In the genomic region with DNA sequence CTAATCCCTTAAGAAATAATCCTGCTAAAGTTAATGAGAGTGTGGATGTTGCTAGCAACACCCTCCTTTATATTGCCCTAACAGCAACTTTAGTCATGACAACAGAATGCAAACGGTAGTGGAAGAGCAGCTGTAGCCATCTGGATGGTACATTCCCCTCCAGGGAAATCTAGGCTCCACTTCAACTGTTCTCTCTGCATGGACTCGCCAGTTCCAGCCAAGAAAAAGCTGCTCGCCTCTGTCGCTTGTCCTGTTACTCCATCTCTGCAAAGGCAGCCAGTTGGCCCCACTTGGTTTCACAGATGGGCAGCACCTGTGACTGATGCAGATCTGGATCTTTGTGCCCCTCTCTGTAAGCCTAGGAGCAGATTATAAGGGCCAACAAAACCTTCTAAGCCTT, we compare ENCODE assay signal across 20 mouse cellular contexts. TPM values are rescaled to one million over a fixed set of nuclear protein-coding genes. Genes with fewer than 3 reads are reported as not detected.
DNase-seq lines count a peak whose midpoint lies in the region; ATAC-seq and TF ChIP-seq lines count a peak whose summit lies in the region.
"Had no signal": no experiment of that assay in that cellular context is flagged by ENCODE, and none has a peak within 500 bp of the region (broad histone marks: within the 10 kb centered on the region; RNA-seq: fewer than 3 reads in every experiment).

No protein-coding gene starts in this region.

- intact Hi-C loops in heart, postnatal 10 days (cut with DNase I), result no loop called here

- no peak overlapping the region for H3K4me2 ChIP-seq in heart, embryonic 12.5 days
- no peak overlapping the region for H3K4me2 ChIP-seq in lung, postnatal 0 days (replicated peaks; ENCODE audit: low read depth, low read length)

- H3K9ac ChIP-seq in heart, embryonic 12.5 days, result no peak overlapping the region
- H3K9ac ChIP-seq in lung, postnatal 0 days (replicated peaks; ENCODE audit: low read depth), result no peak overlapping the region
- H3K9ac ChIP-seq: liver, embryonic 14.5 days had no signal

- no peaks in the 10 kb centered on the region for H3K27me3 ChIP-seq in heart, embryonic 12.5 days (replicated peaks)
- no peaks in the 10 kb centered on the region for H3K27me3 ChIP-seq in lung, postnatal 0 days (replicated peaks; ENCODE audit: insufficient read depth, low read length)
- peaks cover 30% of the 10 kb centered on the region for H3K27me3 ChIP-seq in limb, embryonic 10.5 days (ENCODE audit: low read depth, poor library complexity, severe bottlenecking)

- peak; percentile 12 to 37 for DNase-seq in heart, adult 18-20 months
- DNase-seq in layer of hippocampus, postnatal 10 days (ENCODE audit: low spot score in 2 of 2), result peak; percentile 4 to 12
- DNase-seq in layer of hippocampus, postnatal 25 days (ENCODE audit: extremely low spot score in 1 of 2, low spot score in 1 of 2), result no peak
- peak; percentile 16 to 18 for DNase-seq in heart, postnatal 10 days
- DNase-seq in lung, postnatal 0 days (ENCODE audit: low spot score), result peak; percentile 70
- DNase-seq in limb, embryonic 10.5 days (ENCODE audit: low spot score), result no peak
- DNase-seq in urinary bladder, postnatal 14 days (ENCODE audit: low spot score), result no peak
- DNase-seq: cerebellum, adult 11 months; gastrocnemius, postnatal 36 days; layer of hippocampus, adult 9-11 months; right cerebral cortex, postnatal 4 days had no signal

- 0 out of 2 replicates have a peak, but pooled peaks have one; percentile 18 for TF ChIP-seq EP300 in lung, postnatal 0 days (IDR thresholded peaks at IDR 0.05)

- no peaks in the 10 kb centered on the region for H3K4me1 ChIP-seq in heart, embryonic 12.5 days (replicated peaks)
- no peaks in the 10 kb centered on the region for H3K4me1 ChIP-seq in lung, postnatal 0 days (ENCODE audit: insufficient read depth, low read depth, low read length)
- H3K4me1 ChIP-seq in limb, embryonic 10.5 days, result no peaks in the 10 kb centered on the region

- H3K27ac ChIP-seq in heart, embryonic 12.5 days (ENCODE audit: poor library complexity, severe bottlenecking), result no peak overlapping the region
- H3K27ac ChIP-seq in lung, postnatal 0 days (ENCODE audit: low read length), result no peak overlapping the region
- no peak overlapping the region for H3K27ac ChIP-seq in limb, embryonic 10.5 days
- H3K27ac ChIP-seq: liver, embryonic 14.5 days had no signal

- no peak for ATAC-seq in heart, embryonic 12.5 days (ENCODE audit: insufficient number of reproducible peaks, low FRiP score)
- ATAC-seq in lung, postnatal 0 days, result peak; percentile 71

- TF ChIP-seq CTCF in lung, postnatal 0 days (IDR thresholded peaks at IDR 0.05), result no peak

- no peaks in the 10 kb centered on the region for H3K36me3 ChIP-seq in heart, embryonic 12.5 days
- H3K36me3 ChIP-seq in lung, postnatal 0 days (ENCODE audit: insufficient read depth, low read length), result no peaks in the 10 kb centered on the region
- H3K36me3 ChIP-seq in limb, embryonic 10.5 days, result no peaks in the 10 kb centered on the region

- 50% methylated on average over 4 of the region's 4 CpGs for WGBS in heart, embryonic 12.5 days
- WGBS in lung, postnatal 0 days, result 55% methylated on average over 4 of the region's 4 CpGs
- WGBS in limb, embryonic 10.5 days, result 59% methylated on average over 4 of the region's 4 CpGs

- H3K4me3 ChIP-seq in heart, embryonic 12.5 days, result no peak overlapping the region
- no peak overlapping the region for H3K4me3 ChIP-seq in lung, postnatal 0 days (ENCODE audit: low read depth, low read length)
- H3K4me3 ChIP-seq in limb, embryonic 10.5 days, result no peak overlapping the region
- H3K4me3 ChIP-seq: erythroblast, embryonic 14.5 days had no signal

- H3K9me3 ChIP-seq in heart, embryonic 12.5 days (replicated peaks), result no peaks in the 10 kb centered on the region
- no peaks in the 10 kb centered on the region for H3K9me3 ChIP-seq in lung, postnatal 0 days (ENCODE audit: low read length)
- no peaks in the 10 kb centered on the region for H3K9me3 ChIP-seq in limb, embryonic 10.5 days (replicated peaks)

RNA-seq across cellular contexts. Expression of gene 4933428M09Rik, which starts 45.0 kb away (rescaled TPM):
- not detected for total RNA-seq in heart, adult 18-20 months (2021)
- polyA plus RNA-seq in heart, embryonic 12.5 days (2016; fragmentation: Nextera tagmentation; extraction: Ambion mirVana), result not detected in 2 replicates
- not detected for total RNA-seq in layer of hippocampus, postnatal 10 days (2021)
- not detected for total RNA-seq in layer of hippocampus, postnatal 25 days (2021)
- total RNA-seq in heart, postnatal 10 days (2021), result not detected
- polyA plus RNA-seq in lung, postnatal 0 days (2015; fragmentation: Nextera tagmentation; extraction: Ambion mirVana), result 0.13 TPM in 1 of 2 replicates, not detected in the other
- polyA plus RNA-seq in limb, embryonic 10.5 days (2016; fragmentation: Nextera tagmentation; extraction: Ambion mirVana), result 0.14 TPM in 1 of 2 replicates, not detected in the other
- total RNA-seq: adrenal gland, postnatal 4 days; gastrocnemius, postnatal 36 days; left cerebral cortex, postnatal 36 days; MEL had no signal
- polyA plus RNA-seq: erythroblast, embryonic 14.5 days; frontal cortex, adult 2 months; hindbrain, embryonic 11.5 days; kidney, embryonic 14.5 days; liver, embryonic 14.5 days had no signal

RNA-seq across cellular contexts. Expression of gene 4930513O06Rik, which starts 48.0 kb away (rescaled TPM):
- not detected for total RNA-seq in heart, adult 18-20 months (2021)
- polyA plus RNA-seq in heart, embryonic 12.5 days (2016; fragmentation: Nextera tagmentation; extraction: Ambion mirVana), result not detected in 2 replicates
- not detected for total RNA-seq in layer of hippocampus, postnatal 10 days (2021)
- not detected for total RNA-seq in layer of hippocampus, postnatal 25 days (2021)
- not detected for total RNA-seq in heart, postnatal 10 days (2021)
- polyA plus RNA-seq in lung, postnatal 0 days (2015; fragmentation: Nextera tagmentation; extraction: Ambion mirVana), result not detected in 2 replicates
- not detected in 2 replicates for polyA plus RNA-seq in limb, embryonic 10.5 days (2016; fragmentation: Nextera tagmentation; extraction: Ambion mirVana)
- total RNA-seq: adrenal gland, postnatal 4 days; gastrocnemius, postnatal 36 days; left cerebral cortex, postnatal 36 days; MEL had no signal
- polyA plus RNA-seq: erythroblast, embryonic 14.5 days; frontal cortex, adult 2 months; hindbrain, embryonic 11.5 days; kidney, embryonic 14.5 days had no signal

RNA-seq across cellular contexts. Expression of gene Serpina7, which starts 49.0 kb away (rescaled TPM):
- total RNA-seq in heart, adult 18-20 months (2021), result not detected
- 0.24 TPM in 1 of 2 replicates, not detected in the other for polyA plus RNA-seq in heart, embryonic 12.5 days (2016; fragmentation: Nextera tagmentation; extraction: Ambion mirVana)
- not detected for total RNA-seq in layer of hippocampus, postnatal 10 days (2021)
- not detected for total RNA-seq in layer of hippocampus, postnatal 25 days (2021)
- not detected for total RNA-seq in heart, postnatal 10 days (2021)
- polyA plus RNA-seq in lung, postnatal 0 days (2015; fragmentation: Nextera tagmentation; extraction: Ambion mirVana), result 0.88 and 1.5 TPM in 2 replicates
- 0.14 TPM in 1 of 2 replicates, not detected in the other for polyA plus RNA-seq in limb, embryonic 10.5 days (2016; fragmentation: Nextera tagmentation; extraction: Ambion mirVana)
- total RNA-seq: gastrocnemius, postnatal 36 days; left cerebral cortex, postnatal 36 days; MEL had no signal
- polyA plus RNA-seq: erythroblast, embryonic 14.5 days; frontal cortex, adult 2 months; hindbrain, embryonic 11.5 days; kidney, embryonic 14.5 days had no signal

Comparison
In these comparisons a context has a peak if more than half of its experiments do, and no peak if none do; other contexts are left out.
1. DNase-seq: peak in heart, adult 18-20 months (2 of 2), layer of hippocampus, postnatal 10 days (2 of 2), heart, postnatal 10 days (2 of 2) and lung, postnatal 0 days (single experiment); none in layer of hippocampus, postnatal 25 days (0 of 2), limb, embryonic 10.5 days (single experiment) and urinary bladder, postnatal 14 days (single experiment).